Mouse (Mus musculus) ES-Bruce4 (cell line): ENCODE results near the gene Sfmbt1. TPM values are rescaled to one million over a fixed set of nuclear protein-coding genes. Genes with fewer than 3 reads are reported as not detected.

Experiments
- H3K27ac ChIP-seq: 2 replicates; pipeline ENCODE4 v1.5.1; 2012; ENCODE audit warnings: low read length, inconsistent platforms; ENCODE audit not compliant: insufficient read depth
- H3K27me3 ChIP-seq: 2 replicates; pipeline ENCODE4 v1.6.1; 2012; ENCODE audit warnings: mild to moderate bottlenecking, low read length, inconsistent platforms; ENCODE audit not compliant: control insufficient read depth, poor library complexity, insufficient read depth, severe bottlenecking
- H3K36me3 ChIP-seq: 2 replicates; pipeline ENCODE4 v1.6.1; 2012; ENCODE audit warnings: inconsistent platforms, mild to moderate bottlenecking, low read length, moderate library complexity; ENCODE audit not compliant: control insufficient read depth, poor library complexity, insufficient read depth, severe bottlenecking
- H3K4me1 ChIP-seq: one replicate; pipeline ENCODE4 v1.8.1; 2011; ENCODE audit warnings: low read length; ENCODE audit not compliant: control insufficient read depth, insufficient read depth
- H3K4me3 ChIP-seq: 2 replicates; pipeline ENCODE4 v1.5.1; 2011; ENCODE audit warnings: low read depth, mild to moderate bottlenecking, low read length
- H3K9ac ChIP-seq: 2 replicates; pipeline ENCODE4 v1.6.1; 2012; ENCODE audit warnings: low read depth, mild to moderate bottlenecking, inconsistent platforms; ENCODE audit not compliant: poor library complexity, severe bottlenecking
- H3K9me3 ChIP-seq: replicated peaks from 2 replicates; pipeline ENCODE4 v1.6.1; 2012; ENCODE audit warnings: mild to moderate bottlenecking, low read length, inconsistent platforms; ENCODE audit not compliant: control insufficient read depth, poor library complexity, insufficient read depth, severe bottlenecking
- CTCF ChIP-seq: IDR thresholded peaks from one replicate; pipeline ENCODE4 v1.8.1; 2011; ENCODE audit warnings: low read depth, low read length
- EP300 ChIP-seq: IDR thresholded peaks from 2 replicates; pipeline ENCODE4 v1.6.1; 2011; ENCODE audit warnings: low read depth, low read length; ENCODE audit not compliant: insufficient read depth
- POLR2A ChIP-seq: IDR thresholded peaks from one replicate; pipeline ENCODE4 v1.8.1; 2011; ENCODE audit warnings: low read length; ENCODE audit not compliant: insufficient read depth
- polyA plus RNA-seq: library from polyadenylated mRNA; stranded (reverse); fragments of >200 nt; gene quantifications from 2 replicates; pipeline ENCODE4 v1.2.4, GENCODE M21; 2011; ENCODE audit warnings: low read depth; ENCODE audit not compliant: missing spikeins, insufficient read depth, insufficient read length

Sfmbt1 gene
- polyA plus RNA-seq, 1 experiment, result 12.0 TPM

- H3K27ac ChIP-seq, result no peak overlapping the region
- no peak overlapping the region for H3K9ac ChIP-seq
- H3K4me1 ChIP-seq, result no peaks in the 10 kb centered on the region
- no peaks in the 10 kb centered on the region for H3K27me3 ChIP-seq
- TF ChIP-seq EP300, result no peak
- TF ChIP-seq POLR2A, result no peak
- no peak for TF ChIP-seq CTCF
- no peaks in the 10 kb centered on the region for H3K36me3 ChIP-seq
- no peak overlapping the region for H3K4me3 ChIP-seq
- H3K9me3 ChIP-seq, result no peaks in the 10 kb centered on the region
Measured at GRCm38 (mm10) chr14:30697407-30698052, 17.1 kb upstream of the Sfmbt1 start.

GRCm38 (mm10) chr14:30699656-30700055 is 15.0 kb upstream of the Sfmbt1 start:
- Histone ChIP-seq H3K36me3 (no peaks in the 10 kb centered on the region), H3K4me3 (no peak overlapping the region), H3K9ac (no peak overlapping the region), H3K27ac (no peak overlapping the region), H3K4me1 (no peaks in the 10 kb centered on the region), H3K9me3 (no peaks in the 10 kb centered on the region), H3K27me3 (no peaks in the 10 kb centered on the region)
- TF ChIP-seq POLR2A (no peak), CTCF (peak; percentile 89), EP300 (no peak)

GRCm38 (mm10) chr14:30702512-30702911 is 12.1 kb upstream of the Sfmbt1 start:
- Histone ChIP-seq H3K9me3 (no peaks in the 10 kb centered on the region), H3K9ac (no peak overlapping the region), H3K4me1 (no peaks in the 10 kb centered on the region), H3K36me3 (no peaks in the 10 kb centered on the region), H3K27ac (no peak overlapping the region), H3K4me3 (no peak overlapping the region), H3K27me3 (no peaks in the 10 kb centered on the region)
- TF ChIP-seq CTCF, result no peak
- TF ChIP-seq POLR2A, result no peak
- TF ChIP-seq EP300, result no peak

GRCm38 (mm10) chr14:30703079-30703478 is 11.6 kb upstream of the Sfmbt1 start:
- Histone ChIP-seq H3K4me1 (no peaks in the 10 kb centered on the region), H3K36me3 (no peaks in the 10 kb centered on the region), H3K27me3 (no peaks in the 10 kb centered on the region), H3K4me3 (no peak overlapping the region), H3K9me3 (no peaks in the 10 kb centered on the region), H3K27ac (no peak overlapping the region), H3K9ac (no peak overlapping the region)
- TF ChIP-seq POLR2A (no peak), CTCF (no peak), EP300 (no peak)

- no peak overlapping the region for H3K27ac ChIP-seq
- no peaks in the 10 kb centered on the region for H3K27me3 ChIP-seq
- no peaks in the 10 kb centered on the region for H3K4me1 ChIP-seq
- no peaks in the 10 kb centered on the region for H3K36me3 ChIP-seq
- H3K4me3 ChIP-seq, result no peak overlapping the region
- H3K9me3 ChIP-seq, result no peaks in the 10 kb centered on the region
- TF ChIP-seq CTCF (no peak), EP300 (no peak), POLR2A (no peak)
- no peak overlapping the region for H3K9ac ChIP-seq
Measured at GRCm38 (mm10) chr14:30704098-30704855, 10.4 kb upstream of the Sfmbt1 start.

GRCm38 (mm10) chr14:30711892-30712291 is 2.8 kb upstream of the Sfmbt1 start:
- no peaks in the 10 kb centered on the region for H3K9me3 ChIP-seq
- no peaks in the 10 kb centered on the region for H3K36me3 ChIP-seq
- H3K4me1 ChIP-seq, result no peaks in the 10 kb centered on the region
- no peak overlapping the region for H3K4me3 ChIP-seq
- peaks cover 10% of the 10 kb centered on the region for H3K27me3 ChIP-seq
- H3K27ac ChIP-seq, result no peak overlapping the region
- no peak for TF ChIP-seq POLR2A
- no peak for TF ChIP-seq EP300
- TF ChIP-seq CTCF, result no peak
- H3K9ac ChIP-seq, result no peak overlapping the region
